Mouse (Mus musculus) adrenal gland, adult 18-20 months (tissue): ENCODE data around the gene Pim1. TPM values are rescaled to one million over a fixed set of nuclear protein-coding genes. Genes with fewer than 3 reads are reported as not detected.
"Not testable (repeated sequence)": the region's sequence is repeated elsewhere in the genome, so short reads cannot be mapped to it uniquely, and the experiment has no call there.

Source experiments
- DNase-seq, 2 experiments: peaks; one replicate each; pipeline ENCODE4 v3.0.0; 2021 to 2022; ENCODE audit warnings: low spot score in 2 of 2
- total RNA-seq, 2 experiments: library from RNA; stranded (reverse); gene quantifications; 1 replicate in 1 of 2; 2 replicates in 1 of 2; pipeline ENCODE4 v1.2.3; 2021

Gene Pim1
- total RNA-seq, 2 experiments from 2014 or later = 132 to 171 TPM

DNA sequence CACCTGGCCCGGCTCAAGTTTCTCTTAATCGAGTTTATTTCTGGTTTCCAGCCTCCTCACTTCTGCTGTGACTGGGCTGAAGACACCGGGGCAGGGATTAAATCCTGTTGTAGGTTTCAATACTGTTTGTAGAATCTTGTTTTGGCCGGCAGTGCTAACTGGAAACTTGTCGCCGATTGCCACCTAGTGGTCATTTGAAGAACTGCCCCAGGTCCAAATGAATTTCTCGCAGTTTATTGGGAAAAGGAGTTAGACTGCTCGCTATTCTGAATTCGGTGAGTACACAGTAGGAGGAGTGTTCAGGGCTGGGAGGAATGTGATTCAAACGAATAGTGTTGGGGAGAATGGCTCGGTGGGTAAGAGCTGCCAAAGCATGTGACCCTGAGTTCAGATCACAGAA lies 23.9 kb downstream of the Pim1 start:
- DNase-seq = peak; percentile 79 to 82

DNA sequence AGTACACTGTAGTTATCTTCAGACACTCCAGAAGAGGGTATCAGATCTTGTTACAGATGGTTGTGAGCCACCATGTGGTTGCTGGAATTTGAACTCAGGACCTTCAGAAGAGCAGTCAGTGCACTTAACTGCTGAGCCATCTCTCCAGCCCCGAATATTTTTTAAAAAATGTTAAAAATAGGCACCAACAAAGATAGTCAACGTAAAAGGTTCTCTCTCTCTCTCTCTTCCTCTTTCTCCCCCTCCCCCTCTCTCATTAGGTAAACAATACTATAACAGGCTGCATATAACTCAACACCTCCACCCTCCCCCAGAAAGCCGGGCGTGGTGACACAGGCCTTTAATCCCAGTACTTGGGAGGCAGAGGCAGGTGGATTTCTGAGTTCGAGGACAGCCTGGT lies 28.1 kb downstream of the Pim1 start:
- not testable (repeated sequence) for DNase-seq

DNA sequence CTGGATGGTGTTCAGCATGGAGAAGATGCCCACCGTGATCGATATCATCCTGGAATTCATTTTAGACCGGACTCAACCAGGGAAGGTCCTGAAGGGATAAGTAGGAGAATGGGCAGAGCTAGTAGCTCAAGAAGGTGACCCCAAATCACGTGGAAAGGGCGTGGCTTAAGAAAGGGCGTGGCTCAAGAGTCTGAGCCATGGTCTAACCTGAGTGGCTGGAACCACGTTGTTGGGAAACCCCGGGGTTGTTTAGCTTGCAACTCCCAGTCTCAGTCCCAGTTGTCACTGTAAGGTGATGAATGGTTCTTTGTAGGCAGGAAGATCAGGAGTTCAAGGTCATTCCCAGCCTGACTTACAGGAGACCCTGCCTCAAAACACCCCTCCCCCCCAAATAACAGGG lies 29.2 kb downstream of the Pim1 start:
- DNase-seq = no peak

DNA sequence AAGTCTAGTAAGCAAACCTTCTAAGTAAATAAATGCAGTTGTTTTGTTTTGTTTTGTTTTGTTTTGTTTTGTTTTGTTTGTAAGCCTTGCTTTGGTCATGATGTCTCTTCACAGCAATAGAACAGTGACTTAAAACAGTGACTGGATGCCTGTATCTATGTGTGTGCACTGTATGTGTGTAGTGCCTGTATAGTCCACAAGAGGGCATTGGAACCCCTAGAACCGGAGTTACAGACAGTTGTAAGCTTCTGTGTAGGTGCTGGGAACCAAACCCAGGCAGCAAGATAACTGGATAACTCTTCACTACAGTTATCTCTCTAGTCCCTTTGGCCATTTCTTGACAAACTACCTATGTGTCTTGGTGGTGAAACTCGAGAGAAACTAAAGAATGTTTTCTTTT lies 35.1 kb downstream of the Pim1 start:
- DNase-seq = no peak

DNA sequence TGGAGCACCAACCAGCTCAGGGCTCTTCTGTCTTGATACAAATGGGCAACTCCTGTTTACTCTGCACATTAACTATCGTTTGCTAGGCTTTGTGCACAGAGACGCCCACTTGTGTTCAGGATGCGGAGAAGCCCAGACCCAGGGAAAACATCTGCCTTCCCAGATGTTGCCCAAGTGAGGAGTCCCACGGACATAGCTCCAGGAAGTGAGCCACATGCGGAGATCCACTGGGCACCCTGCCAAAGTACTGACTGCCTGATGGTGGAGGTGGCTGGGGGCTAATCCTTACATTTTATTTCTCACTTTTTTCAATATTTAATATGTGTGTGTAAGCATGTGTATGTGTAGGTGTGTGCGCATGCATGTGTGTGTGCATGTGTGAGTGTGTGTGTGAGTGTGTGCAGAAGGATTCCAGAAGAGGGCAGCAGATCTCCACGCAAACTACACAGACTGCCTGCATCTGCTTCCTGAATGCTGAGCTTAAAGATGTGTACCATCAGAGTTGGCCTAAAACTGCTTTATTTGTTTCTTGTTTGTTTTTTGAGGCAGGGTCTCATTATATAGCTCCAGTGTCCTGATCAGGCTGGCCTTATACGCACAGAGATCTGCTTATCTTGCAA lies 38.1 kb downstream of the Pim1 start:
- no peak for DNase-seq

DNA sequence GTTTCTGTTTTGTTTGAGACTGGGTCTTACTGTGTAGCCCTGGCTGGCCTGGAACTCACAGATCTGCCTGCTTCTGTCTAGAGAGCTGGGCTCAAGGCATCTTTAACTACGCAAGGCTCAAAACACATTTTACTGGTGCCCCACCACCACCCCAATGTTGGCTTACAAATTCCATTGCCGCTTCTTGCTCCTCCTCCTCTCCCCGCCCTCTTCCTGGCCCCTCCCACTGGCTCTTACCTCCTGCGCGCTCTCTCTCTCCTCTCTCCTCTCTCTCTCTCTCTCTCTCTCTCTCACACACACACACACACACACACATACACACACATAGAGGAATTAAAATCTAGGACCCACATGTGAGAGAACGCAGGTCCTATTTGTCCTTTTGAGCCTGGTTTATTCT lies 40.0 kb downstream of the Pim1 start:
- no peak for DNase-seq

DNA sequence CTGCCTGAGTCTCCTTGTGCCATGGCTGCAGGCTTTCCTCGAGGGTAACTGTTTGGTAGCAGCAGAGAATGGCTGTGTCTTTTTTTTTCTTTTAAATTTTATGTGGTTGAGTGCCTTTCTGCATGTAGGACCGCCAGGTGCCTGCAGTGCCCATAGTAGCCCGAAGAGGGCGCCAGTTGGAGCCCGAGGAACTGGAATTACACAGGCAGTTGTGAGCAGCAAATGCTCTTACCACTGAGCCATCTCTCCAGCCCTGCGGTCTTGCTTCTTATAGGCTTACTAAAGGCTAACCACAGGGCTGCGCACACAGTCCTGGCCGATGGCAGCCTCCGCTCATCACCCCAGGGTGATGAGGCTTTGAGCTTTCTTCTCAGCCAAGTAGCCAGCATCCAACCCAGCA lies 40.7 kb downstream of the Pim1 start:
- no peak for DNase-seq

DNA sequence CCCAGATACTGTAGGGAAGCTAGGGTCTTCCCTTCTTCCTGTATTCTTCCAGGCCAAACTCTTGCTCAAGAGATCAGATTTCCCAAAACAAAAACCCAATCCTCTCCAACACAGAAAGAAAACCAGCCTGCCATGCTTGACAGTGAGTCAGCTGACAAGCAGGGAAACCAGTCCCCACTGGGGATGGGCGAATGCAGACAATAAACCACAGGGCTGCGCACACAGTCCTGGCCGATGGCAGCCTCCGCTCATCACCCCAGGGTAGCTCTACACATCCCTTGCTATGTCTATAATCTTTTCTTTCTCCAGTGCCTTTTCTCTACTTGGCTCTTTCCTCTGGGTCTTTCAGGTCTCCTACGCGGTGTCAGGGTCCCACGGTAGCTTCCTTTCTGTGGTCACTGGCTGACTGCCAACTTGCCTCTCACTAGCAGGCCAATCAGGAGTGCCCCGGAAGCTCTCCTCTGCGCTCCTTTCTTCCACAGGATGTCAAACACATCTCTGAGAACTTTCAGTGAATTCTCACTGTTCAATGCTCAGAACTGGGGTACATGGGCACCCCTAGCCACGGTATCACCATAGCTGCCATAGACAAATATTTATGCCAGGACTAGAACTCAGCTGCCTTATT lies 41.3 kb downstream of the Pim1 start:
- DNase-seq = no peak

DNA sequence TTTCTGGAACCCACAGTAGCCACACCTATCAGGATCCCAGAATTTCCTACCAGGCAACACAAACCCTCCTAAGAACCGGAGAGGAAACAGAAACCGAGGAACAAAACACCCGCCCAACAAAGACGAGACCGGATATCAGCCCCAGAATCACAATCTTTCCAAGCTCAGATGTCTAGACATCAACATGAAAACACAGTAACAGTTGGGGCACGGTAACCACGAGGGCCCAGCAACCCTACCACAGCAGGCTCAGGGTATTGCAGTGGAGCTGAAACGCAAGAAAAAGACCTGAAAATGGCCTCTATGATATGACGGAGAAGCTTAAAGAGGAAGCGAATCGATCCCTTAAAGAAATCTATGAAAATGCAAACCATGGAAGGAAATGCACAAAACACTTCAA lies 43.3 kb downstream of the Pim1 start:
- no peak for DNase-seq

DNA sequence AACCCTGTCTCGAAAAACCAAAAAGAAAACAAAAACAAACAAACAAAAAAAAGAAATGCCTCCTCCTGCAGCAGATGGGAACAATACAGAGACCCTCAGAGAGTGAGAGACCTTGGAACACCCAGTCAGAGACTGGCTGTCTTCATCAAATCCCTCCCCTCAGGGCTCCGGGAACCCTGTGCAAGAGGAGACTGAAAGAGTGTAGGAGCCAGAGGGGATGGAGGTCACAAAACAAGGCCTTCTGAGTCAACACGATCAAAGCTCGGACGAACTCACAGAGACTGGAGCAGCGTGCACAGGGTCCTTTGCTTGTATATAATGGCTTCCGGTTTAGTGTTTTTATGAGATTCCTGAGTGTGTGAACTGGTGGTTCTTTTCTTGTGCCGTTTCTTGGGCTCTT lies 49.9 kb downstream of the Pim1 start:
- DNase-seq = no peak

DNA sequence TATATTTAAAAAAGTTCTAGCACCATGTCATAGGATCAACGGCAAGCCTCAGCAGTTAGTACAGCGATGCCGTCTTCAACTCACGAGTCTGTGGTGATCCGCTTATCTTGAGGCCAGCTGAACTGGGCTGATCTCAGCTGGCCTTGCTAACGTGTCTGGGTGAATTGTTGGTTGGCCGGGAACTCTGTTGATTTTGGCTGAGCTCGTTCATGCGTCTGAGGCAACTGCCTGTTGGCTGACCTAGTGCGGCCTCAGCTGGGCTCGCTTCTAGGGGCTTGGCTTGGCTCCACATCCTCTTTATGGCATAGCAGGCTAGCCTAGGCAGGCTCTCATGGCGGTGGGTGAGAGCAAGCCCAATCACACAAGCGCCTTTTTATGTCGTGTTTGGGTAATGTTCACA lies 50.9 kb downstream of the Pim1 start:
- peak; percentile 57 to 60 for DNase-seq

DNA sequence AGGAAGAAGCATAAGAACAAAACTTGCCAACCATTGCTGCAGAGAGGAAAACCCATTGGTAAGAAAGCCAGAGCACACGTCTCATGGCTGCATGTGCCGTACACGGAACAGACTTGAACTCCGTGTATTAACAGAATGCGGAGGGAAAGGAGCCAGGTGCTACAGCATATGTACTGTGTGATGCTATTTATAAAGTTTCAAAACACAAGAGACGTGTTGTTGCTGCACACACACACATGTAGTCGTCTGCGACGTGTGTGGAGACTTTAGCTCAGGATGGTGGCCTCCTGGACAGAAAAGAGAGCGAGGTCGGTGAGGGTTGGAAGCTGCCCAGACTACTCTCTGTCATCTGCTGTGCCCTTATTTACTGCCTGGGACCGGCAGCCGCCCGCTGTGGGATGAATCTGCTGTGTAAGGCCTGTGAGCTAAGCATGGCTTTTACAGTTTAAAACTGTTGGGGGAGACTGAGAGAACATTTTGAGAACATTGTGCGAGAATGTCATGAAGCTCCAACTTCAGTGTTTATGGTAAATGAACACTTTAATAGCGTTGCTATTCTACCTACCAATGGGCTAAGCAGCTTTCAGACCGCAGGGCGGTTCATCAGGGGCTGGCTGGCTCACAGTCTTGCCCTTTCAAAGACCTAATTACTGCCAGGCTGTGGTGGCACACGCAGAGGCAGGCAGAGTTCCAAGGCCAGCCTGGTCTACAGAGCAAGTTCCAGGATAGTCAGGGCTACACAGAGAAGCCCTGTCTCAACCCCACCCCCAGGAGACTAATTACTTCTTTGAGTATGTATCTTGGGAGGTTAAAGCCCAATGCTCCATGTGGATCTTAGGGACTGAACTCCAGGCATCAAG lies 52.5 kb downstream of the Pim1 start:
- DNase-seq = no peak

DNA sequence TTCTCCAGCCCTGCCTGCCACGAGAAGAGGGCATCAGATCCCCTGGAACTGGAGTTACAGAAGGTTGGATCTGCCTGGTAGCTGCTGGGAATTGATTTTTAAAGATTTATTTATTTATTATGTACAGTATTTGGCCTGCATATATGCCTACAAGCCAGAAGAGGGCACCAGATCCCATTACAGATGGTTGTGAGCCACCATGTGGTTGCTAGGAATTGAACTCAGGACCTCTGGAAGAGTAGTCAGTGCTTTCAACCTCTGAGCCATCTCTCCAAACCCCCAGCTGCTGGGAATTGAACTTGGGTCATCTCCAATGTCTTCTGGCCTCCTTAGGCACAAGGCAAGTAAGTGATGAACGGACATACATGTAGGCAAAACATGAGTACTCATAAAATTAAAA lies 53.5 kb downstream of the Pim1 start:
- no peak for DNase-seq

DNA sequence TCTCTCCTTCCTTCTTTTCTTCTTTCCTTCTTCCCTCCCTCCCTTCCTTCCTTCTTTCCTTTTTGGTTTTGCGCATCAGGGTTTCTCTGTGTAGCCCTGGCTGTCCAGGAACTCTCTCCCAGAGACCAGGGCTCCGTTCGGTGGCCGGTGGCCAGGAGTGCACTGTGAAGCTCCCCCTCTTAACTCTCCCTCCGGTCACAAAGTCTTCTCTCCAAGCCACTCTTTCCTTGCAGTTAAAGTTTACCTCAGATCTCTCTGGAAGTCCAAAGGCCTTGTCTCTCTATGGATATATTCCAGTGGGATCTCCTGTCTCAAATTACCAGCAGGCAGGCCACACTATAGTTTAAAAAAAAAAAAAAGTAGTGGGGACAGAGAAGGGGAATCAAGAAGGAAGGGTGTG lies 54.7 kb downstream of the Pim1 start:
- DNase-seq = no peak

Other genes with a start within 250 kb of the Pim1 start
- 10 to 100 TPM; 21.3 to 22.4 TPM for gene Ppil1, start 226.6 kb upstream of the Pim1 start, total RNA-seq
- gene BC004004, start 222.0 kb upstream of the Pim1 start, total RNA-seq = 100 to 1,000 TPM; 111 to 147 TPM
- gene Pi16, start 173.1 kb upstream of the Pim1 start, total RNA-seq = 10 to 100 TPM; 16.8 to 52.3 TPM
- gene Mtch1, start 142.8 kb upstream of the Pim1 start, total RNA-seq = 100 to 1,000 TPM; 252 to 293 TPM
- gene Fgd2, start 129.8 kb upstream of the Pim1 start, total RNA-seq = 1 to 10 TPM; 3.7 to 9.5 TPM
- gene Gm17657, start 58.9 kb downstream of the Pim1 start, total RNA-seq = not detected
- 10 to 100 TPM; 25.4 to 30.2 TPM for gene Tbc1d22b, start 59.0 kb downstream of the Pim1 start, total RNA-seq
- gene Tmem217, start 61.6 kb downstream of the Pim1 start, total RNA-seq = not detected
- 10 to 100 TPM; 35.1 to 68.3 TPM for gene Rnf8, start 124.0 kb downstream of the Pim1 start, total RNA-seq
- gene Gm28043, start 124.1 kb downstream of the Pim1 start, total RNA-seq = 1 to 10 TPM; 2.3 to 3.0 TPM
- gene Cmtr1, start 169.8 kb downstream of the Pim1 start, total RNA-seq = 100 to 1,000 TPM in 1 of 2 experiments, 10 to 100 TPM in 1; 76.8 to 116 TPM
- gene Ccdc167, start 226.3 kb downstream of the Pim1 start, total RNA-seq = 10 to 100 TPM in 1 of 2 experiments, 1 to 10 TPM in 1; 6.8 to 13.3 TPM